Mouse (Mus musculus): ENCODE measurements at regions not wholly inside any gene's neighbourhood (a gene's known extent, or its start where the extent isn't known, plus 50 kb on each side); places are given as distances from the start of the nearest gene placed in this dataset.

- H3K4me3 ChIP-seq (ENCODE audit: insufficient read depth, low read depth, low read length), result no peak overlapping the region
- peaks cover 7% of the 10 kb centered on the region for H3K4me1 ChIP-seq (ENCODE audit: control insufficient read depth, insufficient read depth, low read length)
- H3K9ac ChIP-seq (ENCODE audit: low read depth, low read length), result no peak overlapping the region
- H3K27me3 ChIP-seq (ENCODE audit: control insufficient read depth, insufficient read depth, low read length), result no peaks in the 10 kb centered on the region
- no peaks in the 10 kb centered on the region for H3K79me2 ChIP-seq (ENCODE audit: control insufficient read depth, insufficient read depth, low read length)
- H3K36me3 ChIP-seq (ENCODE audit: control insufficient read depth, insufficient read depth, low read length), result no peaks in the 10 kb centered on the region
- WGBS, result 81% methylated on average over 4 of the region's 4 CpGs
- DNase-seq (ENCODE audit: extremely low read depth, low read depth, low spot score), result no peak
- no peak overlapping the region for H3K27ac ChIP-seq (replicated peaks; ENCODE audit: insufficient read depth, low read depth, low read length)
- no peak for TF ChIP-seq CTCF (IDR thresholded peaks at IDR 0.05; ENCODE audit: low read depth, low read length)
- TF ChIP-seq POLR2A (IDR thresholded peaks at IDR 0.05; ENCODE audit: extremely low read depth, insufficient read depth, low read length), result no peak
Measured at GRCm38 (mm10) chr17:45966736-45967135, 65.4 kb downstream of the Vegfa start.

- H3K27ac ChIP-seq (replicated peaks; ENCODE audit: insufficient read depth, low read depth, low read length), result no peak overlapping the region
- no peaks in the 10 kb centered on the region for H3K27me3 ChIP-seq (ENCODE audit: control insufficient read depth, insufficient read depth, low read length)
- no peaks in the 10 kb centered on the region for H3K4me1 ChIP-seq (ENCODE audit: control insufficient read depth, insufficient read depth, low read length)
- H3K9ac ChIP-seq (ENCODE audit: low read depth, low read length), result no peak overlapping the region
- peak; percentile 36 for DNase-seq (ENCODE audit: extremely low read depth, low read depth, low spot score)
- H3K4me3 ChIP-seq (ENCODE audit: insufficient read depth, low read depth, low read length), result no peak overlapping the region
- H3K36me3 ChIP-seq (ENCODE audit: control insufficient read depth, insufficient read depth, low read length), result no peaks in the 10 kb centered on the region
- TF ChIP-seq CTCF (IDR thresholded peaks at IDR 0.05; ENCODE audit: low read depth, low read length) (no peak), POLR2A (IDR thresholded peaks at IDR 0.05; ENCODE audit: extremely low read depth, insufficient read depth, low read length) (no peak)
- no peaks in the 10 kb centered on the region for H3K79me2 ChIP-seq (ENCODE audit: control insufficient read depth, insufficient read depth, low read length)
Measured at GRCm38 (mm10) chr17:45964031-45964430, 68.1 kb downstream of the Vegfa start.

GRCm38 (mm10) chr17:45963332-45963731 lies 68.8 kb downstream of the Vegfa start:
- H3K27me3 ChIP-seq (ENCODE audit: control insufficient read depth, insufficient read depth, low read length), result no peaks in the 10 kb centered on the region

DNA sequence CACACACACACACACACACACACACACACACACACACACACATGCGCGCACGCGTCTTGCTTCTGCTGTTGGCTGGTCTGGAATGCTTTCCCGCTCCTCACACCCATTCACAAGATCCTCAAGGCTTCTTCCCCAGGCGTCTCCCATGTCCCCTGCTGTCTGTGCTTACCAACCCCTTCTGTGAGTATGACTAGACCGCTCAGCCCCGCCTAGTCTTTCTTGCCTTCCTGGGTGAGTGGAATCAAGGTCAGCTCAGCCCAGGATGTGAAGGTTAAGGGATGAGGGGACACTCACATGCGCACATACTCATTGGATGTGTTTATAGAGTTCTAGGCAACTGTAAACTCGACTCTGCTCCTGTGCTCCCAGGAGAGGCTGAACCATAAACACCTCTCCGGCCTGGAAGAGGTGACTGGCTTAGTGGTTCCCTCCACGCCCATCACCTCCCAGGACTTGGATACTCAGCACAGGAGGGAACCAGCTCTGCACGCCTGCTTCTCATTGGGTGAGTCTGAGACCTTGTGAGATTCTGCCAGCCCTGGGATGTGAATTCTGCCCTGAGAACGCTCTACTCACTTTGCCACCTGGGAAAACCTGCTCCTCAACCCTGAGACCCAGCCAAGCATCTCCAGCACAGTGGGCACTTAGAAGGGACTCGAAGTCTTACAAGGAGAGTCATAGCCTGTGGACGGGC lies 70.4 kb downstream of the Vegfa start:
- 92% methylated on average over 16 of the region's 16 CpGs for WGBS
- Histone ChIP-seq H3K9ac (ENCODE audit: low read depth, low read length) (no peak overlapping the region), H3K4me3 (ENCODE audit: insufficient read depth, low read depth, low read length) (no peak overlapping the region), H3K79me2 (ENCODE audit: control insufficient read depth, insufficient read depth, low read length) (no peaks in the 10 kb centered on the region), H3K27me3 (ENCODE audit: control insufficient read depth, insufficient read depth, low read length) (no peaks in the 10 kb centered on the region), H3K4me1 (ENCODE audit: control insufficient read depth, insufficient read depth, low read length) (peaks cover 9% of the 10 kb centered on the region), H3K36me3 (ENCODE audit: control insufficient read depth, insufficient read depth, low read length) (no peaks in the 10 kb centered on the region), H3K27ac (replicated peaks; ENCODE audit: insufficient read depth, low read depth, low read length) (no peak overlapping the region)
- TF ChIP-seq CTCF (IDR thresholded peaks at IDR 0.05; ENCODE audit: low read depth, low read length) (no peak), POLR2A (IDR thresholded peaks at IDR 0.05; ENCODE audit: extremely low read depth, insufficient read depth, low read length) (no peak)
- DNase-seq (ENCODE audit: extremely low read depth, low read depth, low spot score), result no peak

More at GRCm38 (mm10) chr17:45963332-45963731, 68.8 kb downstream of the Vegfa start:
- Histone ChIP-seq H3K79me2 (ENCODE audit: control insufficient read depth, insufficient read depth, low read length) (no peaks in the 10 kb centered on the region), H3K27ac (replicated peaks; ENCODE audit: insufficient read depth, low read depth, low read length) (no peak overlapping the region), H3K4me1 (ENCODE audit: control insufficient read depth, insufficient read depth, low read length) (peaks cover 4% of the 10 kb centered on the region), H3K4me3 (ENCODE audit: insufficient read depth, low read depth, low read length) (no peak overlapping the region), H3K36me3 (ENCODE audit: control insufficient read depth, insufficient read depth, low read length) (no peaks in the 10 kb centered on the region), H3K9ac (ENCODE audit: low read depth, low read length) (no peak overlapping the region)
- 89% methylated on average over 3 of the region's 3 CpGs for WGBS
- DNase-seq (ENCODE audit: extremely low read depth, low read depth, low spot score), result no peak
- TF ChIP-seq POLR2A (IDR thresholded peaks at IDR 0.05; ENCODE audit: extremely low read depth, insufficient read depth, low read length) (no peak), CTCF (IDR thresholded peaks at IDR 0.05; ENCODE audit: low read depth, low read length) (no peak)

GRCm38 (mm10) chr17:45958094-45958881 lies 73.9 kb downstream of the Vegfa start:
- TF ChIP-seq POLR2A (IDR thresholded peaks at IDR 0.05; ENCODE audit: extremely low read depth, insufficient read depth, low read length) (no peak), CTCF (IDR thresholded peaks at IDR 0.05; ENCODE audit: low read depth, low read length) (peak; percentile 29; the same call in 1 of the 2 replicates)
- peak; percentile 95 for DNase-seq (ENCODE audit: extremely low read depth, low read depth, low spot score)
- H3K4me1 ChIP-seq (ENCODE audit: control insufficient read depth, insufficient read depth, low read length), result peaks cover 9% of the 10 kb centered on the region
- 42% methylated on average over 7 of the region's 7 CpGs for WGBS
- no peaks in the 10 kb centered on the region for H3K27me3 ChIP-seq (ENCODE audit: control insufficient read depth, insufficient read depth, low read length)
- peak overlapping the region; percentile 59 for H3K9ac ChIP-seq (ENCODE audit: low read depth, low read length)
- H3K27ac ChIP-seq (replicated peaks; ENCODE audit: insufficient read depth, low read depth, low read length), result peak overlapping the region; percentile 93
- no peaks in the 10 kb centered on the region for H3K79me2 ChIP-seq (ENCODE audit: control insufficient read depth, insufficient read depth, low read length)
- H3K36me3 ChIP-seq (ENCODE audit: control insufficient read depth, insufficient read depth, low read length), result no peaks in the 10 kb centered on the region
- H3K4me3 ChIP-seq (ENCODE audit: insufficient read depth, low read depth, low read length), result no peak overlapping the region

DNA sequence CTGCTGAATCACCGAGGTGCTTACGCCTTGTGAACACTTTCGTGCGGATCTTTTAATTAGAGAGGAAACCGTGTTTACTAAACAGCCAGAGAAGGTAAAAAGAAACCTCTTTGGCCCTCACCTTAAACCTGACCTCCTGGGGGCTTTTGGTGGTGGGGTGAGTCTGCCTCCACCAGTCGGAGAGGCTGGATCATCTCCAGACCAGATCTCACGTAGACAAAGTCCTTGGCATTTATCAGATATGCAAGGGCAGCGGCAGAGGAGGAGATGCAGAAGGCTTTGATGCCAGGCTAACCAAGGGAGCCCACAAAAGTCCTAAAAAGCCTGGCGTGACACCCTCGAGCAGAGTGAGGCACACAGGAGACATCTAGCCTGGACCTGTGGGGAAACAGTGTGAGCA lies 76.7 kb downstream of the Vegfa start:
- Histone ChIP-seq H3K27me3 (ENCODE audit: control insufficient read depth, insufficient read depth, low read length) (no peaks in the 10 kb centered on the region), H3K9ac (ENCODE audit: low read depth, low read length) (no peak overlapping the region), H3K36me3 (ENCODE audit: control insufficient read depth, insufficient read depth, low read length) (no peaks in the 10 kb centered on the region), H3K27ac (replicated peaks; ENCODE audit: insufficient read depth, low read depth, low read length) (no peak overlapping the region), H3K4me3 (ENCODE audit: insufficient read depth, low read depth, low read length) (no peak overlapping the region), H3K79me2 (ENCODE audit: control insufficient read depth, insufficient read depth, low read length) (no peaks in the 10 kb centered on the region), H3K4me1 (ENCODE audit: control insufficient read depth, insufficient read depth, low read length) (peaks cover 9% of the 10 kb centered on the region)
- no peak for TF ChIP-seq POLR2A (IDR thresholded peaks at IDR 0.05; ENCODE audit: extremely low read depth, insufficient read depth, low read length)
- no peak for TF ChIP-seq CTCF (IDR thresholded peaks at IDR 0.05; ENCODE audit: low read depth, low read length)
- no peak for DNase-seq (ENCODE audit: extremely low read depth, low read depth, low spot score)
- 45% methylated on average over 10 of the region's 10 CpGs for WGBS

Data from liver, adult 2 months (tissue).